Mouse (Mus musculus) cerebellum, postnatal 25 days (tissue): ENCODE measurements at regions not wholly inside any gene's neighbourhood (a gene's known extent, or its start where the extent isn't known, plus 50 kb on each side); places are given as distances from the start of the nearest gene placed in this dataset.
A peak's percentile ranks its signal among the peaks of the same experiment; 100 is the strongest.

Source experiments
- DNase-seq, 2 experiments: peaks; one replicate each; pipeline ENCODE4 v3.0.0; 2021; ENCODE audit warnings: mixed read lengths in 2 of 2

DNA sequence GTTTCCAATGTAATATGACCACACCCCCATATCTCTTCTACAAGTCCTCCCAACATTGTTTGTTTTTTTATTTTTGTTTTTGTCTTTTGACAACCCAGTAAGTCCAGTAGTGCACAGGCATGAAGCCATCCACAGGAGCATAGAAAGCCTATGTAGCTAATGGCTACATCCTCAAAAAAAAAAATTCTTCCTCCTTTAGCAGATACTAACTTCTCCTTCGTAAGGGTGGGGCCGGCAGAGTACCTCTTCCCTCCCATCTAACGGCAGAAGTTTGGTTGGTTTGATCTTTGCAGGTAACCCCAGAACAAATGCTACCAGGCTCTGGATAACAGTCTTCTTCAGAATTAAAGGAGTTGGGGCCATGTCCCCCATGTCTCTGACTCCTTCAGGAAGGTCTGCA is 158.9 kb downstream of the Ly86 start:
- no peak for DNase-seq

DNA sequence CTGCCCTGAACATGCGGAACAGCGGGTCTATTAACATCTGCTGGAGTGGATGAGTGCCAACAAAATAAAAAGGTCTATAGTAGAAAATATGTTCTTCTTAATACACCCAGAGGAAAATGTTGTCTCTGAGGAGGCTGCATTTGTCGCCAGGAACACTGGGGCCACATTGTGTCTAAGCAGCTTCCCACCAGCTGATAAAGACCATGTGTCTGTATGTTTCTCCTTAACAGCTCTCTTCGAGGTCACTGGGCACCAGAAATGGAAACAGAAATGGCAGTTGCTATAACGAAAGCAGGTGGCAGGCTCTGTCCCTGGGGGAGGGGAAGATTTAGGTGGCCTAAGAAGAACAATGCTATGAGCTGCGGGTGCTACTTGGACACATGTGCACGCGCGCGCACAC is 159.4 kb downstream of the Ly86 start:
- peak in 1 of 2 experiments; percentile 12 for DNase-seq

DNA sequence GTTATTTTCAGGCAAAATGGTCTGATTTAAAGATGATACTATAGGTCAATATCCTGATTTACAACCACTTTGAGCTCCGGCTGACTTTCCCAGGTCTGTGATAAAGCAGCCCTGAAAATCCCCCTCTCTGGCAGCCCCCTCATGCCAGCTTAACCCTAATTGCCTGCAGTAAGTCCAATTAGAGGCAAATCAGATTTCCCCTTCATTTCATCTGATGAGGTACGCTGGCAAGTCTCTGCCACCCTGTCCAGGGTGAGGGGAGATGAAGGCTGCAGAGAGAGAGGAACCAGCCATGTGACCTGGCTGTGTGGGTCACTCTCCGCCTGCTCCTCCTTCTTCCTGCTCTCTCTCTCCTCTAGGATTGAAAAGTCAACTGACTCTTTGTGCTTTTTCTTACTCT is 160.6 kb downstream of the Ly86 start:
- DNase-seq: no peak

DNA sequence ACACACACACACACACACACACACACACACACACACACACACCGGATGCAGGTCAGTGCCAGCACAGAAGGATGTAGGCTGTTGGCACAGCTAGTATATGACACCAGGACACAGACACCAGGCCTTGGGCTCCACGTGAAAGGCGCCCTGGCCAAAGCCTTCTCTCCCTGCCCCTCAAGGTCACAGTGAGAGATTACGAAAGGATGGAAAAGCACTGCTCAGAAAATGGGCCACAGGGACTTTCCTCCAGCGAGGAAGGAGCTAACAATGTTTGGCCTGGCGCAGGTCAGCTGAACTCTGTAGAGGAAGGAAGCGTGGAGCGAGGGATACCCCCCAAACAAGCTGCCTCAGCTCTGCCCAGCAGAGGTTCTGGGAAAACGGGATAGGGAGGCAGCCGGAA is 161.0 kb downstream of the Ly86 start:
- peak in 1 of 2 experiments; percentile 18 for DNase-seq

DNA sequence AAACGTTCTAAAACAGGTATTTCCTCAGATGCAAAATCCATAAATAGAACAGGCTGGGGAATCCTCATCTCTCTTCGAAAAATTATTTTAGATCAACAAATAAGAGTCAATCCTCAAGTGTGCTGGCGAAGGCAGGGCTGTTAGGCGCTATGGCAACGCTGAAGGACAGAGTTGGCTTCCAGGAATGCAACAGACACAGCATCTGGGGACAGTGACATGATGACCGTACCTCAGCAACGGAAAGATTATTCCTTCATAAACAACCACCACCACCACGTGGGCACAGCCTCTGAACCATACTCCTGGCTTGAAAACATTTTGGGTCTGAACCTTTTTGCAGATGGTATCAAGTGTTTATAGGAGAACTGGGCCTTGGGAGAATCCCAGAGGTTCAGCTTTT is 161.7 kb downstream of the Ly86 start:
- no peak for DNase-seq

DNA sequence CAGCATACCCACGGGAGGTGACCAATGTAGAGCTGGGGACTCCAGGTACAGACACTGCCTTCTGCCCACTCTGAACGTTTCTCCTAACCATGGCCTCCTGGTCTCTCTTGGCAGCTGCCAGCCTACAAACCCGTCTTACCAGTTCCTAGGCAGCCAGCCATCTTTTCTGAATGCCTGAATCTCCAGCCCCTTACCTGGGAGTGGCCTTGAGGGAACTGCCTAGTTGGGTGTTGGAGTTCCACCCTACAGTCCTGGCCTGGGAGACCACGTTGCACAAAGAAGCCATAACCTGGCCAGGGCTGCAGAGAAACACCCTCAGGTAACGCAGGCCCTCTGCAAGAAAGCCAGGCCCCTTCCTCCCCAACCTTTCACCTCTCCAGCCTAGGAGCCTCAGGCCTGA is 162.1 kb downstream of the Ly86 start:
- no peak for DNase-seq

DNA sequence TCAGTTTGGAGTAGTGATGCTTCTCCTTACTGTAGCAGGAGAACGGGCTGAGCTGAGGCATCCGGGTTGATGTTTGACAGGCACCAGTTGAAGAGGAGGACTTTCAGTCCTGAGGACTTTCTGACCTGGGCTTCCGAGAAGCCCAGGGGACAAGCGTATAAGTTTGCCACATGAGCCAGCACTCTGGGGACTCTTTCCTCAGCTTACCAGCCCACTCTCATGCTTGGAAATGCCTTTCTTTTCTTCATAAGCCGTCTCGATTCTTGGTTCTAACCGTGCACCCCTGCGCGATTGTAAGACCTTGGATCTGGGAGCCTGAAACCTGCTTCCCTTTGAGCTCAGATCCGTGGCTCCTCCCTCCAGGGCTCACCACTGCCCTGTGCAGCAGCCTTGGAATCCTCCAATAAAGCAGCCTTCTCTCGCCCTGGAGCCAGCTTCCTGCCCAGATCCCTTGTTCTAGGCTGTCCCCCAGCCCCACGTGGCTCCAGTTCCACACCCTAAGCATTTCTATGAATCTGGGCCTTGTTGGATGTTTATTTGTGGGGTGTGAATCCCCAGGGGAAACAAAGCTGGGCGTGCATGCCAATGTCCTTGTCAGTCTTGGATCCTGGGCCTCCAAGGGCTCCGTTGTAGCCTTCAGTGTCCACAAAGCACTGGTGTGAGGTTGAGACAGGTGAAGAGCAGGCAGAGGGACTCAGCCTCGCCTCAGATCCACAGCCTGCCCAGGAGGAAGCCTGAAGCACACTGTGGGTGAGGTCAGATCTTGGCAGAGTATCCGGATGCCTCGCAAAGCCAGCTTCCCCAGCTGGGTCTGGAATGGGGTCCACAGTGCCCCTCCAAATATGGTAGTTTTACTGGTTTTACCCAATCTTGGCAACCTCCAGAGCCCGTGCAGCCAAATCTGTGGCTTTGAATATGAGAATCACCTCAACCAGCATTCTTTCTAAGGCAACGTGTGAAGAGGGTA is 163.7 kb downstream of the Ly86 start:
- DNase-seq: no peak

DNA sequence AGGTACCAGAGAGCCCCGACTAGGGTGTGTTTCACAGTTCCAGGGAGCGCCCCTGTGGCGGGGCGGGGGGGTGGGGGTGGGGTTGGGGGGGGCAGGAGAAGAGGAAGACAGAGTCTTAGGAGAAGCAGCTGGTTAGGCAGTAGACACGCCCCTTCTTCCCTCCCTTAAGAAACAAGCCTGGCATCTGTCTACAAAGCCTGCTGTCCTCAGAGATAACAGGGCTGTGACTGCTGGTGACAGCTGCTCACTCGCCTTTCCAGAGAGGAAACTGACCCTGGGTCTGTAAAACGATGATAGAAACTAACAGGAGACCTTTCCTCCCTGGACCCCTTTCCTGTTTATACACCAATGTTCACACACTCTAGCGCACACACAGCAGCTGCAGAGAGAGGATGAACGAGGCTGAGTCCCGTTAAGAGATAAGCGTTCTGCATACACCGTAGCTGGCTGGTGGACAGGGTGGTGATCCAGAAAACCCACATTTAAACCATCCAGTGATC is 164.4 kb downstream of the Ly86 start:
- DNase-seq: no peak

DNA sequence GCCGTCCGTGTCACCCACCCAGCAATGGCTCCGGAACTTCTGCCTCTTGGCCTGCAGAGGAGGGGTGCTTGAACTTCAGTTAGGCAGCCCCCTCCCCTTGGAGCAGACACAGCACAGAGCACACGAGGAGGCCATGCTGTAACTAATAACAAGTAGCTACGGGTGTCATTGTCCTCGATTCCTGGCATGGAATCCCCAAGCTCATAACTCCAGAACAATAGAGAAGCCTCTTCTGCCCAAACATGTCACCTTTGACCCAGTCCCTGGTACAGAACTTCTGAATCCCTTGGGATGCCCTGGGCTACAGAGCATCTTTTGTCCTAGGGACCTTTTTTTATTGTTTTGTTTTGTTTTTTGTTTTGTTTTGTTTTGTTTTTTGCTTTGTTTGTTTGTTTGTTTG is 165.5 kb downstream of the Ly86 start:
- no peak for DNase-seq

DNA sequence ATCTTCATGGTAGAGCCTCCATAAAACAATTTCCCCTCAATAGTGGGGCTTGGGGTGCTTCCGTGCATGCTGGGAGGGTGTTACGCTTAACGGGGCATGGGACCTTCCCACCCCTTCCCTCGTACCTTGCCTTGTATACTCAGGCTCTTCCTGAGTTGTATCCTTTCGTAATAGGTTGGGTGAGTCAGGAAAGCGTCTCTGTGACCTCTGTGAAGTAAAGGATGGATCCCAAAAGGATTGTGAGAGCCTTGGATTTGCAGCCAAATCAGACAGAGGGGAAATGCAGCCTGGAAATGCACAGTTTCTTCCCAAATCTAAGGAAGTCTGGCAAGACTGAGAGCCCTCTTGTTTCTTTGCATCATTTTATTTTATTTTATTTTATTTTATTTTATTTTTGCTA is 166.0 kb downstream of the Ly86 start:
- no peak for DNase-seq

DNA sequence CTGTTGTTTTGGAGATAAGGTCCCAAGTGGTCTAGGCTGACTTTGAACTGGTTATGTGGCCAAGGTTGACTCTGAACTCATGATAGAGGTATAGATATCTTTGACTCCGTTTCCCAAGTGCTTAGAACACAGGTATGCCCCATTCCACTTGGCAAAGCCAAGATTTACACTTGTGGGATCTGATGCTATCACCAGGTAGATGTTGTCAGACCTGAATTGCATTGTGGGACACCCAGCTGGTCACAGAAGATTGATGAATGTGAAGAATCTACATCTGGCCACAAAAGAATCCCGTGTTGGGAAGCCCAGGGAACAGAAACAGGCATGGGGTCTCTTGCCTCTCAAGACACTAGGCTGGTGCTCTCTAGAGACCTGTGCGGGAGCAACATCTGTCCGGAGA is 166.4 kb downstream of the Ly86 start:
- DNase-seq: no peak

DNA sequence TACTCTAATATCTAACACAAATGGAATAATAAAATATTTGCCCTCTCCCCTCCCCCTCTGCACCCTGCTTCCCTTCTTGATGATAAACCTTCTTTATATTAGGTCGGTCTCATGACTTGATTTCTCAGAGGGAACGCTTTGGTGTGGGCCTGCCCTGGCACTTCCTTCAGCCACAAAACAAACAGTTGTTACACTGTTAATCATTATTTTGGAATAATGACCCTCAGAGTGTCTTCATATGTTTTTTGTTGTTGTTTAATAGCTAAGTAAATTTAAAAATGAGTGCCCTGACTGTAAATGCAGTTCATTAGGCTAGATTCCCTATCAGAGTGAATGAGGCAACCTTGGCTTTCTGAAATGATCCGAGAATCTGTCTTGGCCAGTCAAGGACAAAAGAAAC is 167.8 kb downstream of the Ly86 start:
- no peak for DNase-seq

DNA sequence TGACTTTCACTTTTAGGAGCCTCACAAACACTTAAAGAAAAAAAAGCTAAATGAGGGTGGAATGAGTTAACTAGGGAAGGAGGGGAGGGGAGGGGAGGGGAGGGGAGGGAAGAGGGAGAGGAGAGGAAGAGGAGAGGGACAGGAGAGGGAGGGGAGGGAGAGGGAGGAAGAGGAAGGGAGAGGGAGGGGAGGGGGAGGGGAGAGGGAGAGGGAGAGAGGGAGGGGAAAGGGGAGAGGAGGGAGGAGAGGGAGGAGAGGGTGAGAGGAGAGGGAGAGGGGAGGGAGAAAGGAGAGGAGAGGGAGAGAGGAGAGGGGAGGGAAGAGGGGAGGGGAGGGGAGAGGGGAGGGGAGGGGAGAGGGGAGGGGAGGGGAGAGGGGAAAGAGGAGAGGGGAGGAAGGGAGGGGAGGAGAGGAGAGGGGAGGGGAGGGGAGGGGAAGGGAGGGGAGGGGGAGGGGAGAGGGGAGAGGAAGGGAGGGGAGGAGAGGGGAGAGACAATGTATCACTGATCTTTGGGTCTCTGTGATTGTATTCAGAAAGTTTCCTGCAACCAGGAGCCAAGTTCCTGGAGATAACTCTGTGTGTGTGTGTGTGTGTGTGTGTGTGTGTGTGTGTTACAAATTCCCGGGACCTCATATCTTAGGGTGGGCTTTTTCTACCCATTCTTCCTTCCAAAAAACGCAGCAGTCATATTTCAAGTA is 168.3 kb downstream of the Ly86 start:
- DNase-seq: no peak

DNA sequence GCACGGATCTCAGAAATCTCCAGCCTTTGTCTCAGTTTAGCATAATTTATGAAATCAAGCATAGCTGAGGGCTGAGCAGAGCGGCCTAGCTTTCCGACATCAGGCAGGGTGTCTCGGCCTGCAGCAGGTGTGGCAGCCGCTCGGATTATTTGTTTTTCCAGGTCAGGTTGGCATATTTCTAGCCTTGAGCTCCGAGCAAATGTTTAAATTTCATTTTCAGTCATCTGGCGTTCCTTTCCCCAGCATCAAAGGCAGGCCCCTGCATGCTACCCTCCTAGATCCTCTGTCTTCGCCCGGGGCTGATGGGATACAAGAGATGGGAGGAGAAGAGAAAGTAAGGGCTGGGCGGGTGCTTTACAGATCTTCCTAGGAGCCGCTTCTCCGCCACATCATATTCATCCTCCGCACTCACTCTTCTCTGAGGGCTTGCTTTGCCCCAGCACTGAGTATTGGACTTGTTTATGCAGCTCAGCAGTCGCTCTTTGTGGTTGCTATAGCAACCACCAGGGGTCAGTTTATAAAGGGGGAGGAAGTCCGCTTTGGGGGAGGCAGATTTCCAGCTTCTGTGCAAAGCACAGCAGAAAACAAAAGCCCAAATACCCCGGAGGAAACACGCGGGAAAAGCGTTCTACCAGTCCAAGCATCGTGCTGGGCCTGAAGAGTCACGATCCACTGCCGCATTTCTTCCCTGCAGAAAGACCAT is 169.0 kb downstream of the Ly86 start:
- DNase-seq: peak; percentile 49 to 52

DNA sequence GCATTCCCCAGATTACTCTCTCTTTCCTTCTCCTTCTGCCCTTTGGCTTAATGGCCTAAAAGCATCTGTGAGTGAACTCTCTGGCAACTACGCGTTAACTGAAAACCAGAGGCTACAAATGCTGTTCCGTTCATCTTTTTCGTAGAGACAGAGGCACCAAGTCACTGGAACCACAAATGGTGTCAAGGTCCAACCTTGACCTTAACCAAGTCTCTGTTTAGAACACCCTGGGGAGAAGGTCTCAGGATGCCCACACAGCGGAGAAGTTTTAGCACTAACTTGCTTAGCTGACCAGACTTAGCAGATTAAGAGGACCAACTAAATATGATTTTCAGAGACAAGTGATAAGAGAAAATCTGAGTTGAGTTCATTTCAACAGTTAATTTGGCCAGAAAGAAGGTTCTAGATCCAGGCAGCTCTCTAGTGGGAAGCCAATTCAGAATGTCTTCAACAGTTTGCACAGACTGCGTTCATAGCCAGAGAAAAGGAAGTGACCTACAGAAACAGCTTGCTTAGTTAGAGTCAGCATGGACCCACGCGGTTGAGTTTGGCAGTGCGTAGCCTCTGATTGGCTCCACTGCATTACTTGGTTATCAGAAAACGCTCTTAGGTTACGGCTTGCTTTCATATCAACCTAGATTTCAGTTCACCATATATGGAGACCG is 169.8 kb downstream of the Ly86 start:
- DNase-seq: no peak

DNA sequence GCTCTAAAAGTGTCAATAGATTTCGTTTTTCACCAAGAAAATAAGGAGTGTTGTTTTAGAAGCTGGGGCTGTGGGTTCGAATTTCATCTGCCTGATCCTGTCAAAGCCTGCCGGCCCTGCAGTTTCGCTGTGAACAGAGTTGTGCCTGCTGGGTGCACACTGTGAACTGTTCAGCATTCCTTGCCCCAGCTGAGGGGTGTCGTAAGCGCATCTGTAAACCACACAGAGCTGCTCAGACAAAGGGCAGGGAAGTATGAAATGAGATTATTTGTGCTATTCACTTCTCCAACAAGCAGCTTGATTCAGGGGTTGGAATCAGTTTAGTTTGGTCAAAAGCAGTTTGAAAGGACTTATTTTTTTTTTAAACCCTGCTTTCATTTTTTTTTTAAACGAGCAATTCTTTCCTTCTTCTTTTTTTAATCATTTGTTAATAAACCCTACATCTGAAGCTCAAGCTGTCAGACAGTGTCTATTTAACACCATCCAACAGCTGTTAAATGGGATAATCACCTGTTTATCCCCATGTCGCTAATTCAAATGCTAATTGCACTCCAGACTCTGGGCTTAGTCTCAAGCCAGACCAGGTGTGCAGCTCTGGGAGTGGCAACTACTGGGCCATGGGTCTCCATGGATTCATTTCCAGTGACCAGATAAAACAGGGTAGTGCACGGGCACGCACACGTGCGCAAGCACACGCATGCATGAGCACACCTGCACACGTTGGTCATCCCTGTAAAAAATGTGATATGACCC is 172.2 kb downstream of the Ly86 start:
- DNase-seq: no peak

DNA sequence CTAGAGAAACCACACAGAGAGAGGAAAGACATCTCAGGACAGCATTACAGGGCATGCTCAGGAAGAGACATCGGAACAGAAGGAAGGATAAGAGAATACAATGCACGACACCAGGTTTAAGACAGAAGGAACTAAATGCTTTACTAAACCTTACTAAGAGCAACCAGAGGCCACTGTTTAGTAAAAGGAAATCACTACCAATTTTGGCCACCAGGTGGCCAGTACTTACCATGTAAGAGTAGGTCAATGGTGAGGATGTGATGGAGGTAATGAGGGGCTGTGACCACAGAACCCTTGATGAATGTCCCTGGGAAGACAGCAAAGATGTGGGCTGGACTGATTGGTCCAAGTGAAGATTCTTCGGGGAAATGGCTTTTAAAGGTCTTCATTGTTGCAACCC is 174.9 kb downstream of the Ly86 start:
- DNase-seq: no peak

DNA sequence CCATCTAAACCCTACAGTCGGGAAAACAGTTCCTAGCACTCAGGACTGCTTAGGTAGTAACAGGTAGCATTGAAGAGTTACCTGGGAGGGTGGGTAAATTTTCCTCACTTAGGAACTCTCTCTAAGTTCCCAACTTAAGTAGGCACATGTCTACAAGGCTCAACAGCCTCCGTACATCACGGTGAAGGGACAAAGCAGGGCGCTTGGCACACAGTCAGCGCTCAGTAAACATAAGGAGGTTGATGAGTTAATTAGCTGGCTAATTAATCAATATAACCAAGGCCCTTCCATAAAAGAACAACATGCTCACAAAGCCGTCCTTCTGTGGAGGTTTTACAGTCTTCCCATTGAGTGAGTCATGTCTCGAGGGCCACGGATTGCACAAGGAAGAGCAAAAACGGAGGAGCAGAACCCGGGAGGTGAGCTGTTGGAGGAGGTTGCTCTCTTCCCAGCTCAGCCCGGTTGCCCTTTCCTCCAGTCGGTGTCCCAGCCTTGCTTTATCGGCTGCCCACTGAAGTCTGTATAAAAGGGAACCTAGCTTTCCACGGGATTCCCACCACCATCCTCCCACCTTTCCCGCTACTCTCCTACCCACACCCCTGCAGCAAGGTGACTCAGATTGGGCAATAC is 180.2 kb downstream of the Ly86 start:
- no peak for DNase-seq

DNA sequence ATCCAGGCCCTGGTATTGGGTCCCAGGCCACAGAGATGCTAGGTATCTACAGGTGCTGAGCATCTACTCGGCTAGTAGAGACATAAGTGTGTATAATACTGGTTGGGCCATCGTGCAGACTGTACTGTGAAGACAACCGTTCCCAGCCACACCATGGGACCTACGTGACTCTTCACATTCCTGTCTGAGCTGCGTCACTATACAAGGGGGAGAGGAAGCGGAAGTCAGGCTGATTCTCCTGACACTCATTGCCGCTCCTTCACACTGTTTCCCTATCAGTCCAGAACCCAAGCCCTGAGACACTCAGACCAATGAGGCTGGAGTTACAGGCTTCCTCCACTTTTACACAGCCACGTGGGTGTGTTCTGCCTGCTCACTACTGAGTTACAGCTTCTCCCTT is 181.1 kb downstream of the Ly86 start:
- DNase-seq: no peak

DNA sequence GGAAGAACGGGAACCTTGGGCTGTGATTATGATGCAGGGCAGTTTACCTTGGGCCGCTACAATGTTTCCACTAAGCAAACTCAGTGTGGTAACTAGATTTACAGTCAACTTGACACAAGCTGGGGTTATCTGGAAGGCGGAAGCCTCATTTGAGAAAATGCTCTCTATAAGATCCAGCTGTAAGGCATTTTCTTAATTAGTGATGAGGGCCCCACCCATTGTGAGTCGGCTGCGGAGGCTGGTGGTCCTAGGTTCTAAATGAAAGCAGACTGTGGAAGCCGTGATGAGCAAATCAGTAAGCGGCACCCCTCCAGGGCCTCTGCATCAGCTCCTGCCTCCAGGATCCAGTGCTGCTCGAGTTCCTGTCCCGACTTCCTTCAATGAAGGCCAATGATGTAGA is 183.4 kb downstream of the Ly86 start:
- DNase-seq: no peak

DNA sequence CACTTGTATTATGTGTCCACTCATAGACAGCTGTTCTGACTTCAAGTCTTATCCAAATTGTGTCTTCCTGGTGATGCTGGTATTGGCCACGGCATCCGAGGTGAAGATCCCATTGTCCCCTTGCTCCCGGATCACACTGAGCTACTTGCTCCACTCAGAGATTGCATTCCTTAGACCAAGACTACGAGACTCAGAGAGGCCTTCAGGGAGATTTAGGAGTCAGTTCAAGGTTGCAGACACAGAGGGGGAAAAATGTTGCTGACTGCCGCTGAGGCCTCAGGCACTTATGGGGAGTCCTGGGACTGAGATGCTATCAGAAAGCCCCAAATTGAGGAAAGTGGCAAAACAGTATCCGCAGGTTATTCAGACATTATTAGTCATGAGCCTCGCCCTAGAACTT is 183.9 kb downstream of the Ly86 start:
- DNase-seq: no peak
